Mouse (Mus musculus) leukemia stem cell, adult 10-12 weeks (primary cell): ENCODE measurements around the gene Arl10. TPM values are rescaled to one million over a fixed set of nuclear protein-coding genes. Genes with fewer than 3 reads are reported as not detected.

ENCODE experiments used
- polyA plus RNA-seq: library from polyadenylated mRNA; stranded (reverse); fragments of >175 nt; gene quantifications from 2 replicates; pipeline ENCODE4 v1.2.3, GENCODE M21; 2012; ENCODE audit warnings: low replicate concordance

Gene Arl10
- polyA plus RNA-seq = 4.3 and 5.5 TPM in 2 replicates

DNA sequence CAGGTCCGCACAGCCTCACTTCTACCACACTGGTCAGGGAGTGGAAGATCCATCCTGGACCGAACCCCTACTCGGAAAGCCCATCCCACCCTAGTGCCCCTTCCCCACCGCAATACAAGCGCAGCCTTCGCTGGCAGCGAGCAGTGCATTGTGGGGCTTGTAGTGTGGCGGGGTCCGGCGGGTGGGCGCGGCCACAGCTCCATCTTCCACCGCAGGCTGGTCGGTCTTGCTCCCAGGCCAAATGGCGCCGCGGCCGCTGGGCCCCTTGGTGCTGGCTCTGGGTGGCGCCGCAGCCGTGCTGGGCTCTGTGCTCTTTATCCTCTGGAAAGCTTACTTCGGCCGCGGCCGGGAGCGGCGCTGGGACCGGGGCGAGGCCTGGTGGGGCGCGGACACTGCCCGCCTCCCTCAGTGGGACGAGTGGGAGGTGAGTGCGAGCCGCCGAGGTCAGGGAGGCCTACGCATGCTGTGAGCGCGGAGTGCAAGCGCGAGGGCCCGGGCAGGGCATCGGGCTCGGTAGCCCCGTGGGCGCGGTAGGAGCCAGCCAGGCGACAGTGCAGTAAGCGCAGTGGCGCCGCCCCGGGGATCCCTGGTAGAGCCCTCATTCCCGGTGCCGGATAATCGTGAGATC is at the start of gene Arl10:
TSS of gene Arl10 (plus strand) at position 162 of the 628 bp plus-strand sequence.

DNA sequence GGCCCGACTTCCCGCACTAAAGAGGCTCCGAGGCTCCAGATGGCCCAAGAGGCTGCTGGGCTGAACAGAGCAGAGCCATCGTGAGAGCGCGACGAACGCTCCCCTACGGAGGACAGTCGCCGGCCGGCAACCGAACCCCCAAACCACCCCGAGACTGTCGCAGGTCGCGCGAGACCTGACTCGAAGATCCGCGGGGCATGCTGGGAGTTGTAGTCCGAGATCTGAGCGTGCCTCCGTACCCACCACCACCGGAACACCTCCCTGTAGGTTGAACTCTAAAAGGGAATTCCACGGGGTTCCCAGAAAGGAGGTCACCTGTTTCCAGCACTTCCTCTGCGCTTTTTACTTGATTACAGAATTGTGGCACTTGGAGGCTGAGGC is 9.6 kb upstream of the Arl10 start, which contains the start of gene 4833439L19Rik:
TSS of gene 4833439L19Rik (minus strand) at position 235 of the 381 bp plus-strand sequence.

DNA sequence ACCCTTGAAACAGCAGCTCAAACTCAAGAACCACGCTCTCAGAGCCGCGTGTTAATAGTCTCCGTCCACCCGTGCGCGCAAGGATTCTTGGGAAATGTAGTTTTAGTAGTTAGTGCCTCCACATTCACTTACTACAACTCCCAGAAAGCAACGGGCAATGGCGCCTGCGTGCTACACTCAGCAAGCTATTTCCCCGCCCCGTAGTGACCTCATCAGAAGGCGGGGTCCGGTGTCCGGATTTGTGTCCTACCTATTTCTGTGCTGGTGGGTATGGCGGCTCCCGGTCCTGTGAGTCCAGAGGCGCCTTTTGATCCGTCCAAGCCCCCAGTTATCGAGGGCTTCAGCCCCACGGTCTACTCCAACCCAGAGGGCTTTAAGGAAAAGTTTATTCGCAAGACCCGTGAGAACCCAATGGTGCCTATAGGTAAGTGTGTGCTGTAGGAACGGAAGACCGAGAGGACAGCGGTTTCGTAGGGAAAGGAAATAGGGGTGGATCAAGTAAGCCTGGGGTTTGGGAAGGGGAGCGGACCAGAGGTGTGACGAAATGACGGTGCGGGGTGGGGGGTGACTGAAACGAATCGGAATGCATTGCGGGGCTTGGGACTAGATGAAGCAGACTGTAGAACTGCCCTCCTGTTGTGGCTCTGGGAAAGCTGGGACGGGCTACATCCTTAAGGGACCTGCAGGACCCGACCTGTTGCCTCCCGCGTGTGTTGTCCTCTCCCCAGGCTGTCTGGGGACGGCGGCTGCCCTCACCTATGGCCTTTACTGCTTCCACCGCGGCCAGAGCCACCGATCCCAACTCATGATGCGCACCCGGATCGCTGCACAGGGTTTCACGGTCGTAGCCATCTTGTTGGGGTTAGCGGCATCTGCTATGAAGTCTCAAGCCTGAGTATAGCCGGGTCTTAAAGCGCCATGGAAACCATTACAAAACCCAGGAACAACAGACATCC is 15.5 kb downstream of the Arl10 start, which contains the start of the genes Nop16 and Higd2a:
TSS of gene Nop16 (minus strand) at position 95 of the 956 bp plus-strand sequence.
TSS of gene Higd2a (plus strand) at position 212 of the 956 bp plus-strand sequence.

DNA sequence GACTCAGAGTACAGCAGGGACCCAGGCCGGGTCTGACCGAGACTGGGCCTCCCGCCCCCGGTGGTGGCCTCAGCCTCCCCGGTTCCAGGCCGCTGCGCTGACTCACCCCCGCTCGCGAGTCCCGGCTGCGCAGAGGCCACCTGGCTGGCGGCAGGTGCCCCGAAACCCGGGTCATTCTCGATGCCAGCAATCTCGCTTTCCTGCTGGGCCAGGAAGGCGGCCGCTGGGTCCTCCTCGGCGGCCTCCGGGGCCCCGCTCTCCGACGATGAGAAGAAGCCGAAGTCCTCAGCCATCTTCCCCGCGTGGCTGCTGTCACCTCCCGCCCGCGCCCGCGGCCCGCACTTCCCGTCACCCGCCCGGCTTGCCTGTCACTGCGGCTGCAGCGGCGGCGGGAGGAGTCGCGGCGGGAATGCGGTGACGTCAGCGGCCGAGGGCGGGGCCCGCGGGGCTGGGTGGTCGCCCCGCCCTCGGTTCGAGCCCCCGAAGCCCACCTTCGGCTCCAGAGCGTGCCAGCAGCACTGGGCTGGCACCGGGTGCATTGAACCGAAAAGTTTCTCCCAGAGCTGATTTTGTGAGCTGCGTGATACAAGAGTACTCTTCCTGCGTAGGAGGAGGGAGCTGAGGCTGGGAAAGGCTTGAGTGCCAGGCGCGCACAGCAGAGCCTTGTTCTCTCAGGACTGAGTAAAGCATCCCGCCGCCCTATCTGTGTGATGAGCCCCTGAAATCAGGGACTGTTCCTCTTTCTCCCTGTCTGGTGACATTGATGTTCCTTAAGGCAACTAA is 36.3 kb downstream of the Arl10 start, which contains the start of gene Cltb:
TSS of gene Cltb (minus strand) at position 373 of the 783 bp plus-strand sequence.

DNA sequence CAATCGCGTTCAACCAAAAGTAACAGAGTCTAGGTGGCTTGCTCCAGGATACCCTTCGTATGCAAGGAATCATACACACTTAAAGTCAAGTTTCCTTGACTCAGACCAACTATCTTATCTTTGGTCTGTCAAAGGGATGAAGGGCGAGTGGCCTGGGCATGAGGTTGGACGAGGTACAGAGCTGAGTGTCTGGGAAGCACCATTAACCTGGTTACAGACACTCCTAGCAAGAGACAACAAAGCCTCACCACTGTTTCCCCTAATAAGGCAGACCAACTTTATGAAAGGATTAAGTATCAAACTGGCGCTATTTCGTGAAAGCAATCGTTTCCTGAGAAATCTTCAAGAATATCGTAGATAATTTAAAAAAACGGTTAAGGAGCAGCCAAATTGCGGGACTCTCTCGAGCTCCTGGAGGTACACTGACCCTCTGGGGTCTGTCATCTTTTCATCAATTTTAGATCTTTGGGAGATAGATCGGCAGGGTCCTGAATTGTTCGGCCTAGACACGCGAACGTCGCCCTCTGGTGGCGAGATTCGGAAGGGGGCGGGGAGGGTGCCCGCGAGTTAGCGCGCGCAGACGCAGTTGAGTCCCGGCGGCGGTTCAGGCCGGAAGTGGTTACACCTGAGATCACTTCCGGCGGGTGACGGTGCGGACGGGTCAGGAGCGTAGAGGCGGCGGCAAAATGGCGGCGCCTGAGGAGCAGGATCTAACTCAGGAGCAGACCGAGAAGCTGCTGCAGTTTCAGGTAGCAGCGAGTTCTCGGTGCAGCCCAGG is 46.5 kb downstream of the Arl10 start, which contains the start of gene Faf2:
TSS of gene Faf2 (plus strand) at position 630 of the 778 bp plus-strand sequence.

Other genes with a start within 250 kb of the Arl10 start
- 2.2 and 3.2 TPM in 2 replicates for gene Cplx2, start 203.7 kb upstream of the Arl10 start, polyA plus RNA-seq
- 77.1 and 98.4 TPM in 2 replicates for gene Thoc3, start 106.2 kb upstream of the Arl10 start, polyA plus RNA-seq
- 4.6 and 5.4 TPM in 2 replicates for gene Simc1, start 71.2 kb upstream of the Arl10 start, polyA plus RNA-seq
- gene 4833439L19Rik, start 9.6 kb upstream of the Arl10 start, polyA plus RNA-seq = 18.6 and 39.3 TPM in 2 replicates
- gene Nop16, start 15.1 kb downstream of the Arl10 start, polyA plus RNA-seq = 14.1 and 16.2 TPM in 2 replicates
- 6.4 and 56.9 TPM in 2 replicates for gene Higd2a, start 15.2 kb downstream of the Arl10 start, polyA plus RNA-seq
- 40.3 and 97.6 TPM in 2 replicates for gene Cltb, start 36.3 kb downstream of the Arl10 start, polyA plus RNA-seq
- 8.7 and 14.0 TPM in 2 replicates for gene Faf2, start 46.8 kb downstream of the Arl10 start, polyA plus RNA-seq
- 469 and 478 TPM in 2 replicates for gene Rnf44, start 118.9 kb downstream of the Arl10 start, polyA plus RNA-seq
- not detected in 2 replicates for gene Cdhr2, start 126.4 kb downstream of the Arl10 start, polyA plus RNA-seq
- gene Gprin1, start 174.9 kb downstream of the Arl10 start, polyA plus RNA-seq = not detected in 2 replicates
- gene Sncb, start 191.6 kb downstream of the Arl10 start, polyA plus RNA-seq = 0.30 TPM in 1 of 2 replicates, not detected in the other
- gene Eif4e1b, start 209.0 kb downstream of the Arl10 start, polyA plus RNA-seq = 0.09 TPM in 1 of 2 replicates, not detected in the other
- 2.2 and 2.8 TPM in 2 replicates for gene Tspan17, start 214.4 kb downstream of the Arl10 start, polyA plus RNA-seq